Mouse (Mus musculus): ENCODE measurements around the gene Prrg2. TPM values are rescaled to one million over a fixed set of nuclear protein-coding genes. Genes with fewer than 3 reads are reported as not detected.
"Not testable (repeated sequence)": the region's sequence is repeated elsewhere in the genome, so short reads cannot be mapped to it uniquely, and the experiment has no call there.

Prrg2 gene
- polyA plus RNA-seq, 1 experiment from 2014 or later: 25.1 TPM

DNA sequence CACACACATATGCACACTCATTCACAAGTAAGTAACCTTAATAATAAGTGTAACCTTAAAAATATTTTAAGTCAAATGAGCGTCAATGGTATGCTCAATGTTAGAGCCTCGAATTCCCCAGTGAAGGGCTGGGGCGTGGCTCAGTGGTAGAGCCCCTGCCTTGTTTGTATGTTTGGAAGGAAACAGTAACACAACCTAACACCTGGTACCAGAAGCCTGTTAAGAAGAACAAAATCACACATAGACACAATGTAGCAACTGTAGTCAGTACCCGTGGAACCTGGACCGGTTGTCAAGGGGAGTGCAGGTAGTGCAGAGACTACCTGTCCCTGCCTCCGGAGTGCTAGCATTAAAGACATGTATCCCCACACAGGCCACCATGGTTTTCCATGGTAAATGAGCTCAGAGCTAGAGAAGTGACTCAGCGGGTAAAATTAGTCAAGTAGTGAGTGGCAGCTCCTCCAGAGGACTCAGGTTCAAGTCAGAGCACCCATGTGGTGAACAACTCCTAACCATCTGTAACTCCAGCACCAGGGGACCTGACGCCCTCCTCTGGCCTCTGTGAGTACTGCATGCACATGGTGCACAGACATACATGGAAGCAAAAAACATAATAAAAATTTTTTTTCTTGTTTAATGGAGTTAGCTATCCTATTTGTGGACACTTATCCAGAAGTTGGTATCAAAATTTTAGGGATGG lies 36.2 kb upstream of the Prrg2 start:
- 88% methylated on average over 8 of the region's 8 CpGs for WGBS

GRCm38 (mm10) chr7:45097479-45097878 lies 35.0 kb upstream of the Prrg2 start:
- no peak for ATAC-seq (ENCODE audit: insufficient number of reproducible peaks, low FRiP score, low TSS enrichment, low read depth)
- Histone ChIP-seq H3K4me3 (no peak overlapping the region), H3K27ac (peak overlapping the region; percentile 6; the same call in 1 of the 2 replicates), H3K36me3 (peaks cover 10% of the 10 kb centered on the region), H3K9me3 (no peaks in the 10 kb centered on the region), H3K27me3 (no peaks in the 10 kb centered on the region), H3K4me1 (peaks cover 24% of the 10 kb centered on the region), H3K9ac (no peak overlapping the region), H3K4me2 (no peak overlapping the region)
- 64% methylated on average over 6 of the region's 6 CpGs for WGBS

More for the DNA sequence above, 36.2 kb upstream of the Prrg2 start:
- Histone ChIP-seq H3K4me1 (peaks cover 27% of the 10 kb centered on the region), H3K9me3 (no peaks in the 10 kb centered on the region), H3K9ac (no peak overlapping the region), H3K27me3 (no peaks in the 10 kb centered on the region), H3K27ac (no peak overlapping the region), H3K4me2 (no peak overlapping the region), H3K4me3 (no peak overlapping the region), H3K36me3 (peaks cover 10% of the 10 kb centered on the region)
- ATAC-seq (ENCODE audit: insufficient number of reproducible peaks, low FRiP score, low TSS enrichment, low read depth): no peak

DNA sequence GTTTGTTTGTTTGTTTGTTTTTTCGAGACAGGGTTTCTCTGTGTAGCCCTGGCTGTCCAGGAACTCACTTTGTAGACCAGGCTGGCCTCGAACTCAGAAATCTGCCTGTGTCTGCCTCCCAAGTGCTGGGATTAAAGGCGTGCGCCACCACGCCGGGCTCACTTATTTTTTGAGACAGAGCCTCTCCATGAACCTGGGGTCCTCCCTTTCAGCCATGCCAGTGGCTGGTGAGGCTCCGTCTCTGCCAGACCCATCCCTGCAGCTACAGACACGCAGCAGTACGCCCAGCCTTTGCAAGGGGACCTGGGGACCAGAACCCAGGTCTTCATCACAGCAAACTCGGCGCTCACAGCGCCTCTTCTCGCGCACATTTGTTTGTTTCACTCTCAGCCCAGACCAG lies 33.5 kb upstream of the Prrg2 start:
- not testable (repeated sequence) for H3K27ac ChIP-seq; H3K27me3 ChIP-seq; H3K9ac ChIP-seq; H3K4me2 ChIP-seq; H3K4me3 ChIP-seq; H3K36me3 ChIP-seq; ATAC-seq (ENCODE audit: insufficient number of reproducible peaks, low FRiP score, low TSS enrichment, low read depth); H3K9me3 ChIP-seq
- H3K4me1 ChIP-seq: peaks cover 20% of the 10 kb centered on the region
- 95% methylated on average over 14 of the region's 14 CpGs for WGBS

DNA sequence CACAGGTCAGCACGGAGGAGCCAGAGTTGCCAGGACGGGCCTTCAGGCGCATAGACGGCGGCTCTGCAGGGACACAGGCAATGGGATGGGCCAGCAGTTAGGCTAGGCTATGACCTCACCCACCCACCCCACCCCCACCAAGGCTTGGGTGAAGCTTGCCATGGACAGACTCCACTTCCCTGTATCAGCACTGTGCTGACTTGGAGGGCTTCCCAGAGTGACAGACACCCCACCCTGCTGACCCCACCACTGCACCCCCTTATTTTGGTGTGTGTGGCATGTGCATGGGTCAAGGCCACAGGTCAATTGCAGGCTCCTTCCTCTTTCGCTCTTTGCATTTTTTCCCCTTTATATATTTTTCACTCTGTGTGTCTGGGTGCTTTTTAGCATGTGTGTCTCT lies 32.9 kb upstream of the Prrg2 start:
- ATAC-seq (ENCODE audit: insufficient number of reproducible peaks, low FRiP score, low TSS enrichment, low read depth): no peak
- peaks cover 26% of the 10 kb centered on the region for H3K4me1 ChIP-seq
- no peaks in the 10 kb centered on the region for H3K9me3 ChIP-seq
- H3K27me3 ChIP-seq: no peaks in the 10 kb centered on the region
- no peak overlapping the region for H3K4me2 ChIP-seq
- H3K27ac ChIP-seq: no peak overlapping the region
- WGBS: 82% methylated on average over 6 of the region's 6 CpGs
- no peak overlapping the region for H3K4me3 ChIP-seq
- H3K9ac ChIP-seq: no peak overlapping the region
- peaks cover 11% of the 10 kb centered on the region for H3K36me3 ChIP-seq

GRCm38 (mm10) chr7:45094121-45094520 lies 31.6 kb upstream of the Prrg2 start:
- Histone ChIP-seq H3K27ac (peak overlapping the region; percentile 93), H3K4me3 (no peak overlapping the region), H3K4me1 (peaks cover 29% of the 10 kb centered on the region), H3K36me3 (peaks cover 13% of the 10 kb centered on the region), H3K27me3 (no peaks in the 10 kb centered on the region), H3K4me2 (no peak overlapping the region), H3K9me3 (no peaks in the 10 kb centered on the region), H3K9ac (no peak overlapping the region)
- 9% methylated on average over 7 of the region's 7 CpGs for WGBS
- ATAC-seq (ENCODE audit: insufficient number of reproducible peaks, low FRiP score, low TSS enrichment, low read depth): no peak

GRCm38 (mm10) chr7:45093516-45093905 lies 31.0 kb upstream of the Prrg2 start:
- Histone ChIP-seq H3K4me1 (peaks cover 31% of the 10 kb centered on the region), H3K4me2 (peak overlapping the region; percentile 8; the same call in 1 of the 2 replicates)

GRCm38 (mm10) chr7:45092828-45093515 lies 30.5 kb upstream of the Prrg2 start:
- Histone ChIP-seq H3K36me3 (peaks cover 19% of the 10 kb centered on the region), H3K4me3 (no peak overlapping the region), H3K4me2 (peak overlapping the region; percentile 8; the same call in 1 of the 2 replicates), H3K27ac (peak overlapping the region; percentile 93), H3K9me3 (no peaks in the 10 kb centered on the region), H3K4me1 (peaks cover 34% of the 10 kb centered on the region), H3K9ac (no peak overlapping the region), H3K27me3 (no peaks in the 10 kb centered on the region)
- ATAC-seq (ENCODE audit: insufficient number of reproducible peaks, low FRiP score, low TSS enrichment, low read depth): no peak
- WGBS: 28% methylated on average over 12 of the region's 12 CpGs

More at GRCm38 (mm10) chr7:45093516-45093905, 31.0 kb upstream of the Prrg2 start:
- Histone ChIP-seq H3K9me3 (no peaks in the 10 kb centered on the region), H3K36me3 (peaks cover 14% of the 10 kb centered on the region), H3K4me3 (no peak overlapping the region), H3K9ac (no peak overlapping the region), H3K27ac (peak overlapping the region; percentile 93), H3K27me3 (no peaks in the 10 kb centered on the region)
- 24% methylated on average over 18 of the region's 18 CpGs for WGBS
- no peak for ATAC-seq (ENCODE audit: insufficient number of reproducible peaks, low FRiP score, low TSS enrichment, low read depth)

GRCm38 (mm10) chr7:45092048-45092447 lies 29.6 kb upstream of the Prrg2 start, which contains the start of gene Rcn3:
Rcn3 (minus strand) TSS chr7:45092221.
- peak within 1 kb of the TSS; percentile 61 for H3K4me3 ChIP-seq
- H3K27ac ChIP-seq: peak within 1 kb of the TSS; percentile 93
- ATAC-seq (ENCODE audit: insufficient number of reproducible peaks, low FRiP score, low TSS enrichment, low read depth): peak; percentile 94
- H3K4me1 ChIP-seq: peaks cover 34% of the 10 kb centered on the region
- no peaks in the 10 kb centered on the region for H3K9me3 ChIP-seq
- WGBS: under 1% methylated on average over 16 of the region's 16 CpGs
- H3K27me3 ChIP-seq: no peaks in the 10 kb centered on the region
- peaks cover 29% of the 10 kb centered on the region for H3K36me3 ChIP-seq
- peak within 1 kb of the TSS; percentile 74 for H3K9ac ChIP-seq
- H3K4me2 ChIP-seq: peak within 1 kb of the TSS; percentile 61

- Histone ChIP-seq H3K9ac (peak overlapping the region; percentile 74), H3K9me3 (no peaks in the 10 kb centered on the region), H3K4me3 (peak overlapping the region; percentile 61), H3K4me1 (peaks cover 34% of the 10 kb centered on the region), H3K36me3 (peaks cover 33% of the 10 kb centered on the region), H3K4me2 (peak overlapping the region; percentile 61), H3K27ac (peak overlapping the region; percentile 93), H3K27me3 (no peaks in the 10 kb centered on the region)
- 0 out of 2 replicates have a peak, but pooled peaks have one; percentile 49 for ATAC-seq (ENCODE audit: insufficient number of reproducible peaks, low FRiP score, low TSS enrichment, low read depth)
- 8% methylated on average over 35 of the region's 35 CpGs for WGBS
These were observed 28.8 kb upstream of the Prrg2 start for GRCm38 (mm10) chr7:45091001-45091990.

DNA sequence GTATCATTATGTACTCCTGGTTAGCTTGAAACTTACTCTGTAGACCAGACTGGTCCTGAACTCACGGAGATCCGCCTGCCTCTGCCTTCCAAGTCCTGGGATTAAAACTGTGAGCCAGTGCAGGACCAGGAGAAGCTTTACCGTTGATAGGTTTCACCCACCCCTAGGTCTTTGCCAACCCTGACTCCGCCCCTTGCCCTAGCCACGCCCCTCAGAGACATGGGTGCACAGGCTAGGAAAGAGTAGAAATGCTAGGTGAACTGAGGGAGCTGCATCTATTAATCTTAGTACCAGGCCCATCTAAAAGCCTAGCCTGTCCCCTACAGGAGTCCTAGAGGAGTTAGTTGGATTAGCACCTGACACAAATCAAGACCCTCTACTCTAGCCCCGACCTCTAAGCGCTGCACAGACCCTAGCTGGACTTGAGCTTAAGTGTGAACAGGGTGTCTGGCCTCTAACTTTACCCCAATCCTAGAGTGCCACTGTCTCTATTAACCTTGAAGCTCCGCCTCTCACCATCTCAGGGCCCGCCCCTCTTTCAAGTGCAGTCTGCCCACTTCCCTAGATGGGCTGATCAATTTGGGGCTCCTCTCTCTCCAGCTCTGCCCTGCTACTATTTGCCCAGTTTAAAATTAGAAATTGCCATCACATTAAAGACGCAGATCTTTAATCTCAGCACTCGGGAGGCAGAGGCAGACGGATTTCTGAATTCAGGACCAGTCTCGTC lies 27.9 kb upstream of the Prrg2 start:
- peak overlapping the region; percentile 61 for H3K4me2 ChIP-seq
- no peaks in the 10 kb centered on the region for H3K9me3 ChIP-seq
- peaks cover 34% of the 10 kb centered on the region for H3K4me1 ChIP-seq
- peaks cover 37% of the 10 kb centered on the region for H3K36me3 ChIP-seq
- no peaks in the 10 kb centered on the region for H3K27me3 ChIP-seq
- H3K27ac ChIP-seq: peak overlapping the region; percentile 93
- WGBS: 69% methylated on average over 13 of the region's 13 CpGs
- ATAC-seq (ENCODE audit: insufficient number of reproducible peaks, low FRiP score, low TSS enrichment, low read depth): no peak
- H3K4me3 ChIP-seq: peak overlapping the region; percentile 61
- 0 out of 2 replicates have a peak overlapping the region, but pooled peaks have one; percentile 74 for H3K9ac ChIP-seq

DNA sequence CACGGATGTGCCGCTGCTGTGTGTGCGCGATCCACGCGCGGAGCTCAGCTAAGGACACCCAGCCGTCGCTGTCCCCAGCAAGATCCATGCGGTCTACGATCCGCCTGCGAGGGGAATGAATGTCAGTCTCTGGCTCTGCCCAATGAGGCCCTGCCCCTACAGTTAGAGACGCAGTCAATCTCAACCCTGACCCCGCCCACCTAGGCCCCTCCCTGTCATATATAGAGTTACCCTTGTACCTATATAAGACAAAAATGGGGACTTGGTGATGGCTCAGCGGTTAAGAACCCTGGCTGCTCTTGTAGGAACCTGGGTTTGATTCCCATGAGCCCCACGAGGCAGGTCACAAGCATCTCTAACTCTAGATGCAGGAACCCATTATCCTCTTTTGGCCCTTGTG lies 26.1 kb upstream of the Prrg2 start:
- H3K27me3 ChIP-seq: no peaks in the 10 kb centered on the region
- 93% methylated on average over 17 of the region's 17 CpGs for WGBS
- no peaks in the 10 kb centered on the region for H3K9me3 ChIP-seq
- H3K27ac ChIP-seq: no peak overlapping the region
- peaks cover 27% of the 10 kb centered on the region for H3K4me1 ChIP-seq
- H3K4me2 ChIP-seq: no peak overlapping the region
- no peak for ATAC-seq (ENCODE audit: insufficient number of reproducible peaks, low FRiP score, low TSS enrichment, low read depth)
- no peak overlapping the region for H3K9ac ChIP-seq
- peaks cover 54% of the 10 kb centered on the region for H3K36me3 ChIP-seq
- no peak overlapping the region for H3K4me3 ChIP-seq
